Mouse (Mus musculus) embryo, embryonic 9.5 days (tissue): ENCODE data around the gene Nxnl1.
A peak's percentile ranks its signal among the peaks of the same experiment; 100 is the strongest.

Experiments used
- DNase-seq: peaks from one replicate; pipeline ENCODE4 v3.0.0-alpha.2; 2017; ENCODE audit errors: extremely low spot score

Gene Nxnl1

DNA sequence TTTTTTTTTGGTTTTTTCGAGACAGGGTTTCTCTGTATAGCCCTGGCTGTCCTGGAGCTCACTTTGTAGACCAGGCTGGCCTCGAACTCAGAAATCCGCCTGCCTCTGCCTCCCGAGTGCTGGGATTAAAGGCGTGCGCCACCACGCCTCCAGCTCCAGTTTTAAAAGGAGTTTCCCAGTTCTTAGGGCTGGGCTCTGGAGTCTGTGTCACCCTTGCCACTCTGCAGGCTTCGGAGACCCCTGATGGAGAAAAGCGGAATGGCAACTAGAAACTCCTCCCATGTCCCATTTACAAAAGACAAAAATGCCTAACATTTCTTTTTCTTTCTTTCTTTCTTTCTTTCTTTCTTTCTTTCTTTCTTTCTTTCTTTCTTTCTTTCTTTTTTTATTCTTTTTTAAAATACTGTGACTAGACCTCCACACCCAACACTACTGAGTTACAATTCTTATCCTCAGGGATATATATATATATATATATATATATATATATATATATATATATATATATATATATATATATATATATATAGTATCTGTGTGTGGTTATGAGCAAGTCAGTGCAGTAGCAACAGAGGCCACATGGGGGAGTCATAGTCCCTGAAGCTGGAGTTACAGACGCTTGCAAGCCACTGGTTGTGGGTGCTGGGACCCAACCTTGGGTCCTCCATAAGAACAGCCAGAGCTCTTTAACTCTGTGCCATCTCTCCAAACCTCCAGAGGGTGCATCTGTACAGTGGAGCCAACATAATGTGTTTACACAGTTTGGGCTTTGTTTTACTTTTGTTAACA lies 47.2 kb downstream of the Nxnl1 start:
- peak; percentile 66 for DNase-seq

DNA sequence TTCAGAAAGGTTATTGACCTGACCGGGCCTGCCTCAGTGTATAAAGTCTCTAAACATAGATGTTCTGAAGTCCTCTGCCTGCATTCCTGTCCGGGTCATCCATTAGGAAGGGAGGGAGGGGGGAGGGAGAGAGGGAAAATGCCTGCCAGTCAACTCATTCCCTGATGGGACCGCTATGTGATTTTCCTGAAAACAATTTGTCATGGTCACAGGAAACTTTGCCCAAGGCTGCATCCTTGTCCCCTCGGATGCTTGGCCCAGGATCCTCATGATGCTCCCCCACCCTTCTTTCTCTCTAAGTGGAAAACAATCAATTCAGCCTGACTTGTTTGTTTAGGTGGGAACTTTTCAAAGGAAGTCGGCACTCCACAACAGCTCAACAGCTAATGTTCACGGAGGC lies 49.6 kb downstream of the Nxnl1 start:
- DNase-seq, result peak; percentile 59

DNA sequence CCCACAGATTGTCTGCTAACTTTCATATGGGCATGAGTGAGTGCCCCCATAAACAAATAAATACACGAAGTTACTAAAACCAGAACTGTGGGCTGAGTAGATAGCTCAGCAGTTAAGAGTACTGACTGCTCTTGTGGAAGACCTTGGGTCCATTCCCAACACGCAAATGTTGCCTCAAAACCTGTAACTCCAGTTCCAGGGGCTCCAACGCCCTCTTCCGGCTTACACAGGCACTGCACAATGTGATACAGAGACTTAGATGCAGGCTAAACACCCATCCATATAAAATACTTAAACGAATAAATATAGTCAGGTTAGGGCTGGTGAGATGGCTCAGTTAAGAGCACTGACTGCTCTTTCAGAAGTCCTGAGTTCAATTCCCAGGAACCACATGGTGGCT lies 51.4 kb downstream of the Nxnl1 start:
- no peak for DNase-seq

DNA sequence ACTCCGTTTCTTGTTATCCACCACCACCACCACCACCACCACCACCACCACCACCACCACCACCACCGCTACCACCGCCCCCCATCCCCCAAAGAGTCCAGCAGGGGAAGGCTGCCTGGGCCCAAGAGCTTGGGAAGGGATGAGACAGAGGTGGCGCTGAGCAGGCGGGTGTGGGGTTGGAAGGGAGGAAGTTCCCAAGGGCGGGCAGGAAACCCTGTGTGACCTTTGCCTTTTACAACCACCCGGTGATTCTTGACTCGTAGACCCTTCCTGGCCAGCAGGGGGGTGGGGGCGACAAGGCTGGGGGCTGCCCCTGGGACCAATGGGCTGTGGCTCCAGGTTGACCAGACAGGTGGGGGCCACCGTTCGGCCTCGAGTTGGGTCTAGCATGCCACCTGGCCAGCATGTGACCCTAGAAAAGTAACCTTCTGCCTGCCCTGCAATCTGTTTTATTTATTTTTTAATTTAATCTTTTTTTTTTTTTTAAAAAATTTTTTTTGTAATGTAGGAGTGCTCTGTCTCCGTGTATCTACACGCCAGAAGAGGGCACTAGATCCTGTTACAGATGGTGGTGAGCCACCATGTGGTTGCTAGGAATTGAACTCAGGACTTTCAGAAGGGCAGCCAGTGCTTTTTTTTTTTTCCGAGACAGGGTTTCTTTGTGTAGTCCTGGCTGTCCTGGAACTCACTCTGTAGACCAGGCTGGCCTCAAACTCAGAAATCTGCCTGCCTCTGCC lies 53.2 kb downstream of the Nxnl1 start:
- no peak for DNase-seq

DNA sequence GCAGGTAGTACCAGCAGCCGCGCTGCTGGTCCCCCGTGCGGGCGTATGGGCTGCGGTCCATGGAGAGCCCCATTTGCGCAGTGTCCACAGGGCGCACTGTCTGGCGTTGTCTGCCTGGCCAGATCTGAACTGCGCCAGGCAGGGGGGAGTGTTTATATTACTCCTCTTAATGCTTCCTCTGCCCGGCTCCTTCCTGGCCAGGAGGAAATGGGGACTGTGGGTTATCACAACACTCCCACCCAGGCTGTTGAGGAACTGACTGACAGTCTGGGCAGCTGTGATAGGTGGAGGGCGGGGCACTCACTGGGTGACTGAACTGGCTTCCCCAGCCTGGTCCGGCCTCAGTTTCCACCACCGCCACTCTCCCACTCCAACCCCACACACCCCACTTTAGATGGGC lies 54.8 kb downstream of the Nxnl1 start, which contains the start of gene Plvap:
TSS of gene Plvap (minus strand) at position 109 of the 400 bp plus-strand sequence.
- no peak for DNase-seq
